Mouse (Mus musculus) gastrocnemius, postnatal 4 days (tissue): Measurements from ENCODE around the gene S100b. TPM values are rescaled to one million over a fixed set of nuclear protein-coding genes. Genes with fewer than 3 reads are reported as not detected.

Experiments used
- DNase-seq, 2 experiments: peaks; one replicate each; pipeline ENCODE4 v3.0.0; 2021 to 2022; ENCODE audit warnings: low spot score in 2 of 2, mixed read lengths in 2 of 2
- microRNA-seq: library from miRNA; unstranded; fragments of <30 nt; microRNA quantifications from one replicate; pipeline ENCODE4 v1.2.0, GENCODE M21; 2021
- total RNA-seq, 2 experiments: library from RNA; stranded (reverse); gene quantifications; 2 replicates each; pipeline ENCODE4 v1.2.3; 2021

Gene S100b
- total RNA-seq, 2 experiments from 2014 or later: 13.7 to 15.3 TPM

DNA sequence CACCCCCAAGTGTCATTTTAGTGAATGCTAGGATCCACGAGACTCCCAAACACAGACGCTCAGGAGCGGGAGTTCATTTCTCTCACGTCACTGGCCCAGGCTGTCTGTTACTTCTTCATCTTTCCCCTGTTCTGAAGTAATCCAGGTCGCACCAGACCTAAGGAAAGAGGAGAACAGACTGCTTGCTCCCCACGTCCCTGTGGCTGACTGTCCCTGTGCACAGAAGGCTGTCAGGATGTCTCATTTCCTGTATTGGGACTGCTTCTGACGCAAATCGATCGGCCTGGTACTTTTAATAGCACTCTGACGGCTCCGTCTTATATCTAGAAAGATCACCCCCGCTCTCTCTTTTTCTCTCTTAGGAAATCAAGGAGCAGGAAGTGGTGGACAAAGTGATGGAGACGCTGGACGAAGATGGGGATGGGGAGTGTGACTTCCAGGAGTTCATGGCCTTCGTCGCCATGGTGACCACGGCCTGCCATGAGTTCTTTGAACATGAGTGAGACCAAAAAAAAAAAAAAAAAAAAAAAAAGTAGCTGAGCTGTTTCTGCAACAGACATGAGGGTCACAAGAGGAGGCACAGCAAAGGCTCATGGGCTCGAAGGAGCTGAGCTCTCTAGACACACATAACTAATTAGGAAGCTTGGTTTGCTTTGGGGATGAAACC is 6.0 kb downstream of the S100b start:
- no peak for DNase-seq

DNA sequence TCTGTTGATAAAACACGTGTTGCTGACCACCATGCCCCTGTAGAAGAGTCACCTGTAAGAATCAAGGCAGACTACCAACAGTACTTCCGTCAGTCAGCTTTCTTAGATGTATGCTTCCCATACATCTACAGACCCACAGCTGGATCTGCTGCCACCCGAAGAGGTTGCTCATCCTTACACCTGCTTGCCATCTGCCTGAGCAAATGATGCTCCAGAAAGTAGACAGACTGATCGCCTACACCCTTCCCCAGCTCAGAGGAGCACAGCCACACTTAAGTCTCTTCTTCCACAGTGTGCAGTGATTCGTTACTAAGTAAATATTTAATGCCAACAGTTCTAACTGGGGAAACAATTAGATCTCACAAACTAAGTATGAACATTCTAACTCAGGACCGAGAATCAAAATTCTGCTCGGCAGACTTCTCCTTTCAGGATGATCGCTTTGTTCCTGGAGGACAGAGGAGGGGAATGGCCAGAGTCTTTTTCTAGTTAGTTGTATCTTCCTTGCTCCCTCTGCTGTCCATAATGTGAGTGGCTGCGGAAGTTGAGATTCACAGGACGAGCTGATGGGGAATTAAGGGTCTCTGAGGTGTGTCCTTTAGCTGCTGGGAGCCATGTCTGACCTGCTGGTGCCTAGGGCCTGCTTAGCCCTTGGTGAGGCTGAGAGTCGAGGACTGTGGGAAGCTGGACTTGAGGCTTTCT is 6.9 kb downstream of the S100b start:
- no peak for DNase-seq

DNA sequence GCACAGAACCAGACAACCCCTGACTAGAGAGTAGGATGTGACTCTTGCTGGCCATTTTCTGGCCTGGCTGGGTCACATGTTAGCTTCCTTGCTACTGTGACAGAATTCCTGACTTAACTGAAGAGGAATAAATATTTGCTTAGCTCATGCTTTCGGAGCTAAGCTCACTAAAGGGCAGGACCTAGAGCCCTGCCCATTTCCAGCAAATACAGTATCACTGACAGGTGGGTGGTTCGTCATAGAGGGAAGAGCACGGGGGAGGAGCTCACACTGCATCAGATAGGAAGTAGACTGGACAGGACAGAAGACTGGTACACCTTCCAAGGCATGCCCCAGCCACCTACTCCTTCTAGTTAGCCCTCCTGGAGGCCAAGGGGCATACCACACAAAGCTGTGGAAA is 7.8 kb downstream of the S100b start:
- no peak for DNase-seq

DNA sequence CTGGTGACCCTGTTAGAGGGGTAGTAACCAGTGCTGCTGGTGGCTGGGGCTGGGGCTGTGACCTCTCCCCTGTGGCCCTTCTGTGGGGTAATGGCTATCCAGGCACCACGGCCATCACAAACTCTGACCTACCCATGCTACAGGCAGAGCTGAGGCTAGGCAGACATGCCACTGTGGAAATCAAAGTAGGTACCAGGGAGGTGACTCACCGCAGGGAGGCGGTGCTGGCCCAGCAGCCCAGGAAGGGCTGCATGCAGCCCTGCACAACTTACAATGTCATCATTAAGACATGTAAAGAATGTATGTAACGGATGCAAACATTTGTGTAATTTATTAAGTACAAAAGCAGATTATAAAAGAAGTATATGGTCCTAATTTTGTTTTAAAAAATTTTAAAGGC is 8.8 kb downstream of the S100b start:
- no peak for DNase-seq

DNA sequence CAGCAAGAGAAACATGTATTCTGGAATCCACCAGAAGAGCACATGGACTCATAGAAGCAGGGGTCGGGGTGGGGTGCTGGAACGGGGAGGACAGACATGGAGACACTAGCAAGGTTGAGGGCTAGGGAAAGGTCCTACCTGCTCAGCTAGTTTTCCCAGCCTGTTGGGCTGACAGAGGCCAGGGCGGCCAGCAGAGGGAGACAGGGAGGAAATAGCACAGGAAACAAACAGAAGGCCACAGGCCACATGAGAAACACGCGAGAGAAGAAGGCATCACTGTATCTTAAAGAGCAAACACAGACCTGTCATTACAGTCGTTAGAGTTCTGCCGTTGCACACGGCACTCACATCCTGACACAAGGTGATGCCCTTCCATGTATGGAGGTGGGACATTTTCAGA is 17.6 kb downstream of the S100b start:
- no peak for DNase-seq

DNA sequence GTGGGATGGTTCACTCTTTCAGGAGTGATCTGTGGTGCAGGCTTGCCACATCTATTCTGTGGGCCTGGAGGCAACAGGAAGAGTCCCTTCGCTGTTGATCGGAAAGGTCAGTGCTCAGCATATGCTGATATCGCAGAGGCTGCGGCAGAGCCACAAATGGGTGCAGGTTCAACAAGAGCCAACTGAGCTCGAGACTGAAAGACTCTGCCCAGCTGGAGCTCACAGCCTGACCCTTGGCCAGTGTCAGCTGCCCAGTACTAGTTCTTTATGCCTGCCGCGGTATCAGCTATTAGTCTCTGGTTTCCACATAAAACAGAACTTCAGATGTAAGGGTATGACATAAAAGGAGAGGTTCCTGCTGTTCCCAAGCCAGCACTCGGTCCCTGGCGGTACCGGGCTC is 21.6 kb downstream of the S100b start:
- no peak for DNase-seq

GRCm38 (mm10) chr10:76278541-76279097 is 25.0 kb downstream of the S100b start:
- no peak for DNase-seq

- no peak for DNase-seq
These were observed 34.8 kb downstream of the S100b start for GRCm38 (mm10) chr10:76288268-76288993.

DNA sequence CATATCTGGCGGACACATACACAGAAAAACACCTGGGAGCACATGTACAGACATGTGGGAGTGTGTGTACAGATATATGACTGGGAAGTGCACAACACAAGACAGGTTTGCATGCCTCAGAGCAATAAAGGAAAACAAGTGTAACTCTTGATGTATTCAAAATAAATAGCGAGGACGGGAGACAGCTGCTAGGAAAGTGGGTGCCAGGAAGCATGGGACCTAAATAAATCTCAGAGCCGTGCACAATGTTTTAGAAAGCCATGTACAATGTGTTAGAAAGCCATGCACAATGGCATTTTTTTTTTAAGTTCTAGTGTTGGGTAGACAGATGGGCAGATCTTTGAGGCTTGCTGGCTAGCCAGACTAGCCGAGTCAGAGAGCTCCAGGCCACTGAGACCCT is 35.4 kb downstream of the S100b start:
- no peak for DNase-seq

GRCm38 (mm10) chr10:76289936-76290671 is 36.5 kb downstream of the S100b start:
- no peak for DNase-seq

DNA sequence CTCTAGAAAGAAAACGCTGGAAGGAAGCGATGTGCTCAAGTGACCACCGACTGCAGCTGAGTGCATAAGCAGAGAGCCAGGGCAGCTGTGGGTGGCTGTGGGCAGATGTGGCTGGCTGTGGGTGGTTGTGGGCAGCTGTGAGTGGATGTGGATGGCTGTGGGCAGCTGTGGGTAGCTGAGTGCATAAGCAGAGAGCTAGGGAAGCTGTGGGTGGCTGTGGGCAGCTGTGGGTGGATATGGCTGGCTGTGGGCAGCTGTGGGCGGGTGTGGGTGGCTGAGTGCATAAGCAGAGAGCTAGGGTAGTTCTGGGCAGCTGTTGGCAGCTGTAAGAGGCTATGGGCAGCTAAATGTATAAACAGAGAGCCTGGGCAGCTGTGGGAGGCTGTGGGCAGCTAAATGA is 39.6 kb downstream of the S100b start:
- no peak for DNase-seq

DNA sequence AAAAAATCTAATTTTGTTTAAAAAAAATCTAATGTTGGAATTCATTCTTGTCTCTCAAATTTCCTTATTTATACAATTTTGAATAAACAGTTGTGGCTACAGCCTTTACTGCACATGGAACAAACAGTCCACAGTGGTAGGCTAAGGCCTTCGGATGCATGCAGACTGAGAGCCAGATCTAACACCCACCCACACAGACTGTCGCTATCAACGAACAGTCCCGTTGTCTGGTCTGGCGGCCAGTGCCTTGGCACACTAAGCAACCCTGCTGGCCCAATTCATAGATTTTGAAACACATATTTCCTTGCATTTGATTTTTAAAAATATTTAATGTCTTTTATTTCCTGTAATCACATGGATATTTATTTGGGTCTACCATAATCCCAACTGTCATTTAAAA is 46.5 kb downstream of the S100b start:
- no peak for DNase-seq

DNA sequence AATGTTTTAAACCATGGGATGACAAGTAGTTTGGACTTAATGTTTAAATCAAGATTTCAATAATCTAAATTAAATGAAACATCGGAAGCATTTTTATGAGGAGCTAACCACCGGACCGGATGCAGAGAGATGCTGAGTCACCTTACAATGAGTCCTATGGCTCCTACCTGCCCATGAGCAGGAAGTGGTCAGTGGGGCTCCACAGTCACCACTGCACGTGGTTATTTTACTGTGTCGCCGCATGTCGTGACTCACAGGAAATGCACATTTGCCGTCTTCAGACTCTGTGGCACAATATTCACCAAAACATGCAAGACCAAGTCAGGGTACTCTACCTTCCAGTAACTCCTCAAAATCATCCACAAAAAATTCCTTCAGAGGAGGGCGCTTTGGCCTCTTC is 53.1 kb downstream of the S100b start:
- DNase-seq: no peak

Small RNAs within 50 kb of the gene (microRNA-seq; reads per million reads assigned to microRNA genes)
- not detected for gene Mir678

Other genes with a start within 250 kb of the S100b start
- gene Zfp280b, start 221.2 kb upstream of the S100b start, total RNA-seq: 10 to 100 TPM; 14.6 to 14.7 TPM
- gene Slc5a4b, start 142.9 kb upstream of the S100b start, total RNA-seq: not detected
- gene Slc5a4a, start 106.4 kb upstream of the S100b start, total RNA-seq: not detected
- gene Prmt2, start 16.0 kb upstream of the S100b start, total RNA-seq: 10 to 100 TPM; 21.3 to 25.5 TPM
- 10 to 100 TPM; 19.6 to 23.9 TPM for gene Dip2a, start 91.4 kb downstream of the S100b start, total RNA-seq
- gene AC141477.1, start 186.6 kb downstream of the S100b start, total RNA-seq: not detected
- 10 to 100 TPM; 57.6 to 59.3 TPM for gene Pcnt, start 188.9 kb downstream of the S100b start, total RNA-seq
- 1 to 10 TPM in 1 of 2 experiments, under 1 TPM in 1; 0.86 to 1.2 TPM for gene 2610028H24Rik, start 195.2 kb downstream of the S100b start, total RNA-seq
- gene Mcm3ap, start 215.1 kb downstream of the S100b start, total RNA-seq: 10 to 100 TPM; 38.0 to 42.9 TPM
- 1 to 10 TPM; 4.2 to 5.0 TPM for gene Ybey, start 215.3 kb downstream of the S100b start, total RNA-seq